Mouse (Mus musculus) B cell, adult (primary cell): Measurements from ENCODE around the gene Caps2. TPM values are rescaled to one million over a fixed set of nuclear protein-coding genes. Genes with fewer than 3 reads are reported as not detected.

ENCODE experiments used
- total RNA-seq: library from RNA; stranded (reverse); gene quantifications from 4 replicates; pipeline ENCODE4 v1.2.4, GENCODE M21; 2023; ENCODE audit not compliant: inconsistent age

Caps2 gene
- not detected in 4 replicates for total RNA-seq

DNA sequence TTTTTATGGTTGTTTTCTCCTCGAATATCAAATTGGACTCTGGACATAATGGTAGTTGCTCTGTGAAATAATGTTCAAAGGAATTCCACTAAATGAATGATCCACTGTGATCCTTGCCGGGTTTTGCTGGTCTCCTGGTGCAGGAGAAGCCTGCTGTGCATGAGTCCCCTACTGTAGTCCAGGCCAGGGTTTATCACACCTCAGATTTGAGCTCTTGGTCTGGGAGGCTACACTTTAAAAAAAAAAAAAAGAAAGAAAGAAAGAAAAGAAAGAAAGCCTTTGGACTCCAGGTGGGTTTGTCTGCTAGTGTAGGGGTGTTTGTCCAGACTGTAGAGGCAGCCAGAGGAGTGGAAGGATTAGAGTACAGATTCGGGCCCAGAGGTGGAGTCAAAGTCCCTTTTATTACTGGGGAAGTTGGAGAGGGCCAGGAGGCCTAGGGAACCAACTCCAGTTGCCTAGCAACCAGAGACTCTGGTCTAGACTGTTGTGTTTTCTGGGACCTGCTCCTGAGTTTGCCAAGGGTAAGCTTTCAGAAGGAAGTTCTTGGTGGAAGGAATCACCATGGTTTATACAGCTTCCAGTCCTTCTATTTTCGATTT lies at the start of gene Caps2:
TSS of gene Caps2 (plus strand) at position 454 of the 599 bp plus-strand sequence.

DNA sequence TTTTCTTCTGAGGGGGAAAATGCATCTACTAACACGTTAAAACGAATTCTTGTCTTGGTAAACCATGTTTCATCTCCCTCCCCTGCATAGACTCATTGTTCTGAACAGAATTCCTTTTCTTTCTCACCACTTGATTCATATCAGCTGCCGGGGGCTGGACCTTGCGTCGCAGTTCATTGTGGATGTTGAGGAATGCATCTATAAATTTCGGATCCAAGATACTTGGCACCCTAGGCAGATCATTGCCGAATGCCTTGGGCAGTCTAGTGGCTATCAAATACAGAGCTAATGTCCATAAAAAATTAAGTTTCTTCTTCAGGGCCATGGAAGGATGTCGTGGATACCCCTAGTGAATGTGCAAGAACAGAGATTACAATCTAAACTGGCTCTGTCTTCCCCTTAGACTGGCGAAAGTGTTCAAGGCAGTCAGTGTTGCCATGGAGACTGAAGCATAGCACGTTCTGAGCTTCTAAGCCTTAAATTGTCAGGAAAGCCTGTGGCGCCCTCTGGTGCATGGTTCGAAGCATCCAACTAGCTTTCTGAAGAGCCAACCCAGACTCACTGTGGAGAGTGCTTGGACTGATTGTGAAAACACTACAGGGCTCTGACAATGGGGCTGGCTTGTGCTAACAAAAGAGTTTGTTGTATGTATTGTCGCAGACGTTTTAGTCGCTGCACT lies 3.4 kb upstream of the Caps2 start, which contains the start of gene Glipr1l3:
TSS of gene Glipr1l3 (minus strand) at position 446 of the 679 bp plus-strand sequence.

Other genes with a start within 250 kb of the Caps2 start
- 47.0 to 60.1 TPM (median 48.1 TPM) in 4 replicates for gene Krr1, start 191.0 kb upstream of the Caps2 start, total RNA-seq
- 30.1 to 32.7 TPM (median 32.0 TPM) in 4 replicates for gene Glipr1, start 161.0 kb upstream of the Caps2 start, total RNA-seq
- not detected in 4 replicates for gene Glipr1l1, start 103.4 kb upstream of the Caps2 start, total RNA-seq
- gene Glipr1l2, start 80.3 kb upstream of the Caps2 start, total RNA-seq = not detected in 4 replicates
- not detected in 4 replicates for gene Glipr1l3, start 3.3 kb upstream of the Caps2 start, total RNA-seq
- gene Kcnc2, start 107.5 kb downstream of the Caps2 start, total RNA-seq = not detected in 4 replicates